Mouse (Mus musculus) liver, embryonic 14.5 days (tissue): ENCODE measurements around the gene Phf10. TPM values are rescaled to one million over a fixed set of nuclear protein-coding genes. Genes with fewer than 3 reads are reported as not detected.

ENCODE experiments used
- ATAC-seq: fragments of 200-750 bp; cut with Nextera tagmentation; 2 replicates; pipeline ENCODE4 v1.8.0; 2017; ENCODE audit warnings: moderate number of reproducible peaks, mild to moderate bottlenecking, moderate library complexity; ENCODE audit not compliant: insufficient read depth
- DNase-seq, 3 experiments: peaks; one replicate each; pipeline ENCODE4 v3.0.0-alpha.2; 2012 to 2013; ENCODE audit warnings: low read depth in 3 of 3, low spot score in 3 of 3
- H3K27ac ChIP-seq: fragments of 300-500 bp; sonication (generic); 2 replicates; pipeline ENCODE4 v1.5.1; 2014; ENCODE audit warnings: moderate library complexity, mild to moderate bottlenecking, control low read depth, inconsistent platforms
- H3K27me3 ChIP-seq: fragments of 300-500 bp; sonication (generic); 2 replicates; pipeline ENCODE4 v1.6.1; 2014; ENCODE audit warnings: mild to moderate bottlenecking, low read length, moderate library complexity; ENCODE audit not compliant: control insufficient read depth, insufficient read depth
- H3K36me3 ChIP-seq: fragments of 300-500 bp; sonication (generic); replicated peaks from 2 replicates; pipeline ENCODE4 v1.6.1; 2014; ENCODE audit warnings: low read depth; ENCODE audit not compliant: control insufficient read depth, insufficient read depth
- H3K4me1 ChIP-seq, 2 experiments: fragments of 200-500 bp in 1 of 2; fragments of 300-500 bp in 1 of 2; sonication (generic) in 1 of 2; replicated peaks; 2 replicates each; pipeline ENCODE4 v1.6.1; 2012 to 2014; ENCODE audit warnings: antibody characterized with exemption in 1 of 2, inconsistent platforms in 1 of 2, low read length in 1 of 2; ENCODE audit not compliant: control insufficient read depth in 2 of 2, insufficient read depth in 2 of 2
- H3K4me2 ChIP-seq: fragments of 300-500 bp; sonication (generic); 2 replicates; pipeline ENCODE4 v1.6.1; 2014; ENCODE audit warnings: low read depth, mild to moderate bottlenecking, control low read depth, moderate library complexity
- H3K4me3 ChIP-seq, 2 experiments: fragments of 200-500 bp in 1 of 2; fragments of 300-500 bp in 1 of 2; sonication (generic) in 1 of 2; 2 replicates each; pipeline ENCODE4 v1.5.1; 2012 to 2014; ENCODE audit warnings: low read depth in 2 of 2, low read length in 2 of 2, mild to moderate bottlenecking in 2 of 2, control low read depth in 1 of 2, inconsistent platforms in 1 of 2, moderate library complexity in 1 of 2; ENCODE audit not compliant: insufficient read depth in 1 of 2
- H3K9ac ChIP-seq: fragments of 300-500 bp; sonication (generic); replicated peaks from 2 replicates; pipeline ENCODE4 v1.6.1; 2014; ENCODE audit warnings: mild to moderate bottlenecking, control low read depth, moderate library complexity
- H3K9me3 ChIP-seq: fragments of 300-500 bp; sonication (generic); 2 replicates; pipeline ENCODE4 v1.6.1; 2016; ENCODE audit warnings: low read length, mixed read lengths; ENCODE audit not compliant: control insufficient read depth
- CTCF ChIP-seq: IDR thresholded peaks from 2 replicates; pipeline ENCODE4 v1.5.1; 2016; ENCODE audit warnings: antibody characterized with exemption, low read depth, control low read depth
- EP300 ChIP-seq: IDR thresholded peaks from 2 replicates; pipeline ENCODE4 v1.6.1; 2016; ENCODE audit warnings: antibody characterized with exemption, low read depth
- WGBS: fragments of 180-500 bp; shearing (Covaris S2); extraction: QIAGEN DNeasy Blood & Tissue Kit; methylation state at CpG from one replicate; pipeline ENCODE4 v1.1.7; 2014; ENCODE audit not compliant: insufficient replicate concordance; 5-methylcytosine and 5-hydroxymethylcytosine counted together
- polyA plus RNA-seq, 2 experiments: library from polyadenylated mRNA; depleted of rRNA in 1 of 2; stranded (reverse) in 1 of 2; unstranded in 1 of 2; fragments of >200 nt; fragmentation: Nextera tagmentation in 1 of 2; extraction: Ambion mirVana in 1 of 2; gene quantifications; 2 replicates each; pipeline versions ENCODE4 v1.2.1 to v1.2.3; 2012 to 2014

Phf10 gene
- polyA plus RNA-seq, 2 experiments = 82.6 to 111 TPM

DNA sequence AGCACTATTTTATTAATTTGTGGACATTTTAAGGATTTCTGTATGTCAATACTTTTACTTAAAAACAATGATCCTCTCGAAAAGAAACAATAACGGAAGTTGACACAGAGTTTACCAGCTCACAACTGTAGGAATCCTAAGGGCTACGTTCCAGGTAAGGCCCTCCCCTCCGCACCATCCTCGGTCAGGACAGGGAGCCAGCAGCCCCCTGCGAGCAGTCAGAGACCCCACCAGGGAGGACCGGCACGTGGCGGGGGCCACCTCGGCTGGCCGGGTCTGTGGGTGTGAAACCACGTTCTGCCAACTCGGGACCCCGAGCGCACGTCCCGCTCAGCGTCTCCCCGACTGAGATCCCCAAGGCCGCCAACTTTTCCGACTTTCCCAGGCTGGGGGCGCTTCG, 553 bp downstream of the Phf10 start:
- TF ChIP-seq CTCF = no peak
- TF ChIP-seq EP300 = no peak
- whole genome bisulfite sequencing = 2% methylated on average over 17 of the region's 23 CpGs
- Histone ChIP-seq H3K36me3 (peaks cover 23% of the 10 kb centered on the region), H3K9ac (peak overlapping the region; percentile 98), H3K4me1 (peaks cover 10 to 11% of the 10 kb centered on the region in 2 experiments), H3K9me3 (no peaks in the 10 kb centered on the region), H3K27ac (peak overlapping the region; percentile 71), H3K27me3 (no peaks in the 10 kb centered on the region), H3K4me3 (peak overlapping the region; percentile 71 to 80), H3K4me2 (peak overlapping the region; percentile 80)
- DNase-seq (no peak), ATAC-seq (peak; percentile 25)

DNA sequence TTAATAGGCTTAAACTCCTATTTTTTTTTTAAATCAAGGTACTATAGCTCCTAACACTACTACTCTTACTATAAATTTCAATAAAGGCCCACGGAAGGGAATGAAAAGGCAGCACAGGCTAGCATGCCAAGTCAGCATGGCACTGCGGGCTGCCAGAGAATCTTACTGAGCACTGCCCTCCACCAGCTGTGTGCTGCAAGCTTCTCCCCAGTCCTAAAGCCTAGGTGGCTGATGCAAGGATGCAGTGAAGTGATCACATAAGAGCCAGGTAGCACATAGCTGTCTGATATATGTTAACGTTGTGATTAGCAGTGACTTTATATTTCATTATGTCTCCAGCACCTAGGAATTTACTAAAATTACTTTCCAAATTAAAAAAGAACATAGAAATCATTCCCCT, 1.1 kb downstream of the Phf10 start:
- no peaks in the 10 kb centered on the region for H3K9me3 ChIP-seq
- no peak for TF ChIP-seq CTCF
- no peak for TF ChIP-seq EP300
- H3K4me3 ChIP-seq = peak overlapping the region; percentile 71 to 80
- H3K36me3 ChIP-seq = peaks cover 23% of the 10 kb centered on the region
- peaks cover 10 to 11% of the 10 kb centered on the region in 2 experiments for H3K4me1 ChIP-seq
- H3K27me3 ChIP-seq = no peaks in the 10 kb centered on the region
- no peak for ATAC-seq
- no peak overlapping the region for H3K27ac ChIP-seq
- 26% methylated on average over 3 of the region's 3 CpGs for WGBS
- peak overlapping the region; percentile 62 for H3K9ac ChIP-seq
- H3K4me2 ChIP-seq = peak overlapping the region; percentile 80
- DNase-seq = peak in 2 of 3 experiments; percentile 32 to 45

DNA sequence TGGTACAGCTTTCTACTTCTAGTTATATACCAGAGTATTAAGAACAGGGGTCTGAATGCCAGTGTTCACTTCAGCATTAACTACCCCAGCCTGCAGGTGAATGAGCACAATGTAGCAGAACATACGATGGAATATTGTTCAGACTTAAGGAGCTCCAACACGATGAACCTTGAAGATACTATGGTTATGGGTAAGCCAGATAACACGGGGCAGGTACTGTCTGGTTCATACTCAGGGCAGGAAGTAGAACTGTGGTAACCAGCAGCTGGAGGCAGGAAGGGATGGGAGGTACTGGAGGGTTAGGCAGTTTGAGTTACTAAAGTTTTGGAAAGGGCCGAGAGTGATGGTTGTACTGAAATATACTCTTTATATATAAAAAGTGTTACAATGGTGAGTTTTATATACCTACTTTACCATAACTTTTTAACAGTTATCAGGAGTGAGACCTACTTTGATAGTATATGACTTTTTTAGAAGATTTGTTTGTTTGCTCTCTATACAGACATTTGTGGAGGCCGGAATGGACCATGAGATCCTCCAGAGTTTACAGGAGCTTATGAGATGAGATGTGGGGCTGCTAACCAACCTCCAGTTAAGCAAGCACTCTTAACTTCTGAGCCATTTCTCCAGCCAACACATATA, 2.3 kb downstream of the Phf10 start:
- ATAC-seq (no peak), DNase-seq (no peak)
- H3K36me3 ChIP-seq = peaks cover 33% of the 10 kb centered on the region
- no peak overlapping the region; the same call in 1 of the 2 replicates for H3K27ac ChIP-seq
- WGBS = 29% methylated on average over 5 of the region's 5 CpGs
- peak overlapping the region in 1 of 2 experiments; percentile 20; a peak in 3 of 4 replicates for H3K4me3 ChIP-seq
- 0 out of 2 replicates have a peak, but pooled peaks have one; percentile 13 for TF ChIP-seq EP300
- TF ChIP-seq CTCF = no peak
- peak overlapping the region; percentile 80 for H3K4me2 ChIP-seq
- H3K9ac ChIP-seq = peak overlapping the region; percentile 53
- no peaks in the 10 kb centered on the region for H3K27me3 ChIP-seq
- no peaks in the 10 kb centered on the region for H3K9me3 ChIP-seq
- peaks cover 10 to 11% of the 10 kb centered on the region in 2 experiments for H3K4me1 ChIP-seq

DNA sequence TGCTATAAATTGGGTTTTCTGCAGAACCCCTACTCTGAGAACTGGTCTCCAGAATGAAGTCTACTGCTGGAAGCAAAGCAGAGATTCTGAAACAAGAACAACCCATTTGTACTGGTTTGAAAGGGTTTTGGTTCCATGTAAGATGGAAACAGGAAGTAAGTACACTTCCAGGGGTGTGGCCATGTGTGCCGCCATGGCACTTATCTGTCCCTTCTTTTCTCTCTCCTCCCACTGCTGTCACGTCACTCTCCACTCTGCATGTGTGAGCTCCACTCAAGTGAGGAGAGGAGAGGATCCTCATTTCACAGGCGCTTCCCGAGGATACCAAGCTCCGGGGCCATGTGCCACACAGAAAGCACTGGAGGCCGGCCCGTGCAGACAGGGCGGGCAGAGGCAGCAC, 7.6 kb downstream of the Phf10 start:
- TF ChIP-seq CTCF = no peak
- no peak for TF ChIP-seq EP300
- DNase-seq (peak in 1 of 3 experiments; percentile 32), ATAC-seq (peak; percentile 63; the same call in 1 of the 2 replicates)
- peaks cover 3 to 7% of the 10 kb centered on the region in 2 experiments for H3K4me1 ChIP-seq
- H3K36me3 ChIP-seq = peaks cover 67% of the 10 kb centered on the region
- no peak overlapping the region for H3K9ac ChIP-seq
- H3K27me3 ChIP-seq = no peaks in the 10 kb centered on the region
- H3K27ac ChIP-seq = no peak overlapping the region; the same call in 1 of the 2 replicates
- H3K4me2 ChIP-seq = no peak overlapping the region
- no peak overlapping the region for H3K4me3 ChIP-seq
- 70% methylated on average over 8 of the region's 8 CpGs for whole genome bisulfite sequencing
- no peaks in the 10 kb centered on the region for H3K9me3 ChIP-seq

DNA sequence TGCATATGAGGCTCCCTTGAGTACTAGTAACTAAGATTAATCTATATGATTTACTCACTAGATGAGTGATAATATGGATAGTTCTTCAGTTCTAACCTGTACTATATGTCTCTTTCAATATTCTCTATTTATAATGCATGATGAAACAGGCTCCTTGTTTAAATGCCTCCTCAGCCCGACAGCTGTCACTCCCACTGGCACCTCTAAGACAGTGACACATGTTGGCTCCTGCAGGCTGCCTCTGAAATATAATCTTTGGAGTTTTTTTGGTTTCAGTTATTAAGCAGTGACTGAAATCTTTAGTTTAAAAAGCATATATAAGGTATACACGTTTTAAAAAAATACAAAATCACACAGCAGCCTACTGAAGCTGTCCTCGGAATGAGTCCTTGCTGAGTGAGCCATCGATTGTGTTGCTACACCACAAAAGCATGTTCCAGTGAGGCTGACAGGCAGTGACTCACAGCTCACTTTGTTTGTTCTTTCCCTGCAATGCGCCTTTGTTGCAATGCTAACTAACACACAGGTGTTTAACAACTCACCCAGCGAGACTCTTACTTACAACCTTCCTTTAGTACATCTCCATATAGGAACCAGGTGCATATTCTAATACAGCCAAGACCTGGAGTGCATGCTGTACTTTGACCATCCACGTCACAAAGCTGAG, 11.8 kb downstream of the Phf10 start:
- H3K27ac ChIP-seq = no peak overlapping the region
- H3K9me3 ChIP-seq = no peaks in the 10 kb centered on the region
- no peak overlapping the region for H3K4me2 ChIP-seq
- no peak for TF ChIP-seq EP300
- TF ChIP-seq CTCF = no peak
- H3K4me3 ChIP-seq = no peak overlapping the region
- H3K27me3 ChIP-seq = no peaks in the 10 kb centered on the region
- peaks cover 3 to 7% of the 10 kb centered on the region in 2 experiments for H3K4me1 ChIP-seq
- no peak overlapping the region for H3K9ac ChIP-seq
- DNase-seq (no peak), ATAC-seq (no peak)
- WGBS = 80% methylated on average over 7 of the region's 7 CpGs
- H3K36me3 ChIP-seq = peaks cover 70% of the 10 kb centered on the region
